Mouse (Mus musculus): ENCODE data around the gene Fcmr. TPM values are rescaled to one million over a fixed set of nuclear protein-coding genes. Genes with fewer than 3 reads are reported as not detected.

Gene Fcmr
- polyA plus RNA-seq, 1 experiment from 2014 or later: not detected

DNA sequence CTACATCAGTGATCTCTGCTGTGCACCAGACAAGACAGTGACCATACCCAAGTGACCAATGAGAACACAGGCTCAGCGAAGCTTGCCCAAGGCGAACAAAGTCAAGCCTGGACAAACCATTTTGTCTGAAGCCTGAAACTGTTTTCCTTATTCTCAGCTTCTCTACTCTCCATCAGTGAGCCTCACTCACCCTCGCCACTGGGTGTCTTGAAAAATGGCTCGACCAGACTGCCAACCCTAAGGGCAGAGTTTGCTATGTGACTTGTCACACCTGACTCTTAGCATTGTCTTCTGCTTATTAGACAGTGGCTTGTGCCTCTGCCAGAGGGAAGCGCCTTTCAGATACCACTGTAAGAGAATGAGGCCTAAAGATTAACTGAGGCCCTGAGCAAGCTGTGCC is 728 bp upstream of the Fcmr start:
- DNase-seq (ENCODE audit: low read depth, low spot score) (no peak), ATAC-seq (no peak)
- ChIA-PET POLR2A (no interaction called here), CTCF (no interaction called here)
- no peak for TF ChIP-seq CTCF (IDR thresholded peaks at IDR 0.05)
- in situ Hi-C loops (cut with MboI; ENCODE audit: low pct_unique_long_range_greater_than_20kb): no loop called here
- H3K27me3 ChIP-seq: no peaks in the 10 kb centered on the region

DNA sequence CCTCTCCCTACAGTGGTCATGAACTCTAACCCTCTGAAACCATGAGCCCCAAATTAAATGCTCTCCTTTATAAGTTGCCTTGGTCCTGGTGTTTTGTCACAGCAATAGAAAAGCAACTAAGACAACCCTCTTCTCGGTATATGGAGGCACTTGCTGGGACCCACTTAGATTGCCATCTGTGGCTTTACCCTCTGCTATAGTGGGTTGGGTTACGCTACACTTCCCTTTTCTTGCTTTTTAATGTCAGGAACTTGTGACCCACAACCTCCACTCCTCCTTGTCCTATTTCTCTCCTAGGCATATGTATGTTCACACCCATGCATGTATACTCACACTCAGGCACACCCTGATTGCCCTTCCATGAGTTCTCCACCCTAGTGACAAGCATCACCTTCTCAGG is 7.4 kb downstream of the Fcmr start:
- ChIA-PET CTCF (interaction anchor here (3.3 kb wide), 1 partner anchor 106 kb away, joined by 11 read pairs; no protein-coding TSS in a partner anchor), POLR2A (interaction anchor here (0.6 kb wide), 1 partner anchor 132 kb away, joined by 4 read pairs; no protein-coding TSS in a partner anchor)

DNA sequence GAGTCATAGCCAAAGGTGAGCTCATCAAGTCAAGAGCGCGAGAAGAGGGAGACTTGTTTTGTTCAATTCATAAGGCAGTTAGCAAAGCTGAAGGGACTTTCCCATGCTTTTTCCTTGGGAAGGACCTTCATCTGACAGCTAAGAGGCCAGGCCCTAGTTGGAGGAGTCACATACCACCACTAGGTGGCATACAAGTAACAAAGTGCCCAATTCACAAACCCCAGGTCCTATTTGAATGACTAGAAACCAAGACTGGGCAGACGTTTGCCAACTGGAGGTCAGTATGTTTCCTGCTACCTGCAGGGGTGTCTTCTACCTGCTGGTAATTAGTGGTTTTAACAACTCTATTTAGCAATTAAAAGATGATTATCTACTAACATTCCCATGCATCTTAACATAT is 9.7 kb downstream of the Fcmr start:
- H3K27me3 ChIP-seq: no peaks in the 10 kb centered on the region
- in situ Hi-C loops (cut with MboI; ENCODE audit: low pct_unique_long_range_greater_than_20kb): loop anchor here (5.0 kb wide), 1 partner anchor 182 kb away; no protein-coding TSS in a partner anchor
- ATAC-seq: peak; percentile 29
- POLR2A ChIA-PET: no interaction called here
- CTCF ChIA-PET: interaction anchor here (0.7 to 2.1 kb wide), 7 partner anchors 9 to 178 kb away, joined by 3 to 14 read pairs (median 3); no protein-coding TSS in a partner anchor
- peak; percentile 81 for TF ChIP-seq CTCF (IDR thresholded peaks at IDR 0.05)
- DNase-seq (ENCODE audit: low read depth, low spot score): no peak

More for the DNA sequence above, 7.4 kb downstream of the Fcmr start:
- DNase-seq (ENCODE audit: low read depth, low spot score) (no peak), ATAC-seq (no peak)
- no peaks in the 10 kb centered on the region for H3K27me3 ChIP-seq
- no peak for TF ChIP-seq CTCF (IDR thresholded peaks at IDR 0.05)
- in situ Hi-C loops (cut with MboI; ENCODE audit: low pct_unique_long_range_greater_than_20kb): no loop called here

DNA sequence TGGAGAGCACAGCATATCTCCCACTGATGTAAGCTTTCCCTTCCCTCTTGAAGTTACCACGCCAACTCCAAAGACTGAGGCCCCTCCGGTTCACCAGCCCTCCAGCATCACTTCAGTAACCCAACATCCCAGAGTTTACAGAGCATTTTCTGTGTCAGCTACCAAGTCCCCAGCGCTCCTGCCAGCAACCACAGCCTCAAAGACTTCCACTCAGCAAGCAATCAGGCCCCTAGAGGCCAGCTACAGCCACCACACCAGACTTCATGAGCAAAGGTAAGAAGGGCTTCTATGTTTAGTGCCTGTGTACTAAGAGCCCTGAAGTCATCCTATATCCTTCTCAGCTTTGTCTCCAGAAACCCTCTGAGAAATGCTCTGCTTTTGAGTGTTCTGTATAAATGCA is 10.4 kb downstream of the Fcmr start:
- POLR2A ChIA-PET: interaction anchor here (1.2 kb wide), 1 partner anchor 207 kb away, joined by 3 read pairs; no protein-coding TSS in a partner anchor
- in situ Hi-C loops (cut with MboI; ENCODE audit: low pct_unique_long_range_greater_than_20kb): loop anchor here (5.0 kb wide), 1 partner anchor 181 kb away; no protein-coding TSS in a partner anchor
- no peaks in the 10 kb centered on the region for H3K27me3 ChIP-seq
- ATAC-seq: no peak
- TF ChIP-seq CTCF (IDR thresholded peaks at IDR 0.05): peak; percentile 22
- no peak for DNase-seq (ENCODE audit: low read depth, low spot score)
- CTCF ChIA-PET: interaction anchor here (0.9 to 2.1 kb wide), 5 partner anchors 10 to 120 kb away, joined by 3 to 14 read pairs (median 5); partner anchors contain the start of gene Il24

DNA sequence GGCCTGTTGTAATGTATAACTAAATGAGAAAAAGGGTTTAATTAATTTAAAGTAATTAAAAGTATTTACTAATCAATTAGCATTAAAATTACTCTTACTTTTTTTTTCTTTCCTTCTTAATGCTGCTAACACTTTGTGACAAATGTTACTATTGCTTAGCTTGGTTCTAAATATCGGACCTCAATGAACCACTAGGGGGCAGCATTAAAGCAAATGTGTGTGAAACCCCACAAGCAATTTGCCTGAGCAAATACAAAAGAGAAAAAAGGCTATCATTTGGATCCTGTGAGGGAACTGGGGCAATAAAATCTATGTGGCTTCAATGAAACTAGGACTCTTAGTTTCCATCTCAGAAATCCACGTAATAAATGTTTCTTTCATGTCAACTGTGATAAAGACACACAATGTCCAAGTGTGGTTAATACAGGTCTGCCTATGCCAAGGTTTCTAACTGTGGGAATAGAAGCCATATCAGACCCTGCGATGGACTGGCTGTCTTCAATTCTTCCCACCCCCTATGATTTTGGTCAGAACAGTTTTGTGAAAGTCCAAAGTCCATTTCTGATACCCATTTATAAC is 11.6 kb downstream of the Fcmr start:
- DNase-seq (ENCODE audit: low read depth, low spot score): no peak
- in situ Hi-C loops (cut with MboI; ENCODE audit: low pct_unique_long_range_greater_than_20kb): loop anchor here (5.0 kb wide), 1 partner anchor 180 kb away; no protein-coding TSS in a partner anchor
- peak; percentile 64 for TF ChIP-seq CTCF (IDR thresholded peaks at IDR 0.05)
- CTCF ChIA-PET: interaction anchor here (1.0 to 2.1 kb wide), 4 partner anchors 9 to 103 kb away, joined by 3 to 14 read pairs (median 6); no protein-coding TSS in a partner anchor
- no peak for ATAC-seq
- POLR2A ChIA-PET: interaction anchor here (1.2 kb wide), 1 partner anchor 206 kb away, joined by 3 read pairs; no protein-coding TSS in a partner anchor
- H3K27me3 ChIP-seq: no peaks in the 10 kb centered on the region

DNA sequence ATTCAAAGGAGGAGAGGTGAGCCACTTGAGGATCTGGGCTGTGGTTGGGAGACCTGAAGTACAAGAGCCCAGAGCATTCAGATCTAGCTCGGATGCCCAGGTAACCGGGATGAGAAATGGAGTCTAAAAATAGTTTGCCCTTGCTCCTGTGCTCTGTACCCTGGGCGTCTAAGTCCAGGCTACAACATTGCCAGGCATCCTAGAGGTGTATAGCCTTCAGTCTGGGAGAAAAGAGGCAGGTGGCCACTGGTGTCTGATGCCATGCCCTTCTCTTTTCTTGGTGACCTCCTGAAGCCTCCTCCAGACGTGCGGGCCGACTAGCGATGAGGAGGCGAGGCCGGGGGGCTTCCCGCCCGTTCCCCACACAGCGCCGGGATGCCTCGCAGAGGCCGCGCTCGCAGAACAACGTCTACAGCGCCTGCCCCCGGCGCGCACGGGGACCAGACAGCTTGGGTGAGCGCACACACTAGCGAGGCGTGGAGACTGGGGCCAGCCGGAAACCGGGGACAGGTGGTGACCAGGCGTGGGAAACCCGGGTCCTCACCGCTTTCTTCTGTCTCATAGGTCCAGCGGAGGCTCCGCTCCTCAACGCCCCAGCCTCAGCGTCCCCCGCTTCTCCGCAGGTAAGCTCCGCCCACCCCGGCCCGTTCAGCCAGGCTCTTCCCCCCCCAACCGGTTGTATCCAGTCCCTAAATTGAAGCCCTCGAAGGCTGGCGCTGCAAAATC is 12.6 kb downstream of the Fcmr start:
- POLR2A ChIA-PET: interaction anchor here (0.6 kb wide), 1 partner anchor 389 kb away, joined by 3 read pairs; no protein-coding TSS in a partner anchor
- ATAC-seq (no peak), DNase-seq (ENCODE audit: low read depth, low spot score) (no peak)
- CTCF ChIA-PET: interaction anchor here (0.8 kb wide), 1 partner anchor 101 kb away, joined by 3 read pairs; no protein-coding TSS in a partner anchor
- H3K27me3 ChIP-seq: no peaks in the 10 kb centered on the region
- no peak for TF ChIP-seq CTCF (IDR thresholded peaks at IDR 0.05)
- in situ Hi-C loops (cut with MboI; ENCODE audit: low pct_unique_long_range_greater_than_20kb): loop anchor here (5.0 kb wide), 1 partner anchor 179 kb away; no protein-coding TSS in a partner anchor

DNA sequence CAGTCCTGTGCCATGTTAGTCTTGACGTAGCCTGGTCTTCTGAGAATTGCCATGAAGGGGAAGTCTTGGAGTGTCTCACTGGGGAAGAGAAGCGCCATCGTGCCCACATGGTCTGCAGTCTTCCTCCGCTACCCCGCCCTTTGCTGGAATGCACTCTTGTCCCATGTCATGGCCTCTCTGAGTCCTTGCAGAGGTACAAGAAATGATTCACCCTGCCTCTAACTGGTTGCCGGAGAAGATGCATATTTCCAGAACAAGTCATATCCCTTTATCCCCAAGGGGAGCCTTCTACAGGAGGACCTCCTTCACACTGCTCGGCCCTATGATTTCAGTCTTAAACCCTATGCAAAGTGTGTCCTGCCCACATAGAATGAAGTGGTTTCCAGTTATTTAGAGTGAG is 14.5 kb downstream of the Fcmr start:
- DNase-seq (ENCODE audit: low read depth, low spot score) (no peak), ATAC-seq (peak; percentile 57)
- CTCF ChIA-PET: interaction anchor here (3.2 kb wide), 1 partner anchor 100 kb away, joined by 16 read pairs; no protein-coding TSS in a partner anchor
- H3K27me3 ChIP-seq: no peaks in the 10 kb centered on the region
- in situ Hi-C loops (cut with MboI; ENCODE audit: low pct_unique_long_range_greater_than_20kb): loop anchor here (5.0 kb wide), 2 partner anchors 177 to 392 kb away; no protein-coding TSS in a partner anchor
- POLR2A ChIA-PET: no interaction called here
- TF ChIP-seq CTCF (IDR thresholded peaks at IDR 0.05): no peak

DNA sequence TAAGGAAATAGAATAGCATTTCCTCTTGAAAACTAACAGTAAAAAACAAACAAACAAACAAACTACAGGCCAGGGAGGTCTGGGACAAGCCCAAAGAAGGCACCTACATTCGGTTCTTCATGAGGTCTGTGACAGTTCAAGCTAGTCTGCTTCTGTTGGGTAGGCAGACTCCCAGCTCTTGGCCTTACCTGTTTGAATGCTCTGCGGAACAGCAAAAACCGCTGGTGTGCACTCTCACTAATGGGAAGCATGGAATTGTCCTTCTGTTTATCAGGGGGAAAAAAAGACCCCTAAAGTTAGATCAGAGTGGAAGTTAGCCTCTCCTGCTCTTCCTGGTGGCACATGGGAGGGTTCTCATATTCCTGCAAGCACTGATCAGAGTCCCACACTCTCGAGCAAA is 17.7 kb downstream of the Fcmr start:
- ATAC-seq (no peak), DNase-seq (ENCODE audit: low read depth, low spot score) (no peak)
- no peaks in the 10 kb centered on the region for H3K27me3 ChIP-seq
- in situ Hi-C loops (cut with MboI; ENCODE audit: low pct_unique_long_range_greater_than_20kb): loop anchor here (5.0 kb wide), 1 partner anchor 389 kb away; no protein-coding TSS in a partner anchor
- TF ChIP-seq CTCF (IDR thresholded peaks at IDR 0.05): no peak
- POLR2A ChIA-PET: no interaction called here
- CTCF ChIA-PET: no interaction called here

DNA sequence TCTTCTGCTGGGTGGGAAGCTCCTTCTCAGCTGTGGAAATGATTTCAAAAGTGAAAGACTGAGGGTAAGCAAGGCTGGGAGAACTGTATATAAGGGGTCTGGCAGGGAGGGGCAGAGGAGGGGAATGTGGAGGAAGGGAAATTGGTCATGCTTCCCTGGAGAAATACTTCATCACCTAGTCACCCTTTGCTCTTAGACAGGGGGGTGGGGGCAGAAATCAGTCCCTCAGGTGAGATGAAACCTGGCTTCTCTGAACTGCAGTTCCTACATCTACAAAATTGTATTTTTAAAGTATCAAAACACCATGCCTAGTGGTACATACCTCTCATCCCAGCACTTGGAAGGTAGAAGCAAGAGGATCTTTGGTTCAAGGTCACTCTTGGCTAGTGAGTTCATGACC is 21.9 kb downstream of the Fcmr start, which contains the start of gene Il24:
Gene Il24, minus strand, starts transcription at position 101 of the 400 bp plus-strand sequence.
- in situ Hi-C loops (cut with MboI; ENCODE audit: low pct_unique_long_range_greater_than_20kb): loop anchor here (5.0 kb wide), 1 partner anchor 75 kb away; no protein-coding TSS in a partner anchor
- ChIA-PET CTCF (interaction anchor here (1.3 kb wide), 1 partner anchor 12 kb away, joined by 3 read pairs; no protein-coding TSS in a partner anchor), POLR2A (interaction anchor here (0.6 kb wide), 1 partner anchor 378 kb away, joined by 3 read pairs; no protein-coding TSS in a partner anchor)
- no peak for TF ChIP-seq CTCF (IDR thresholded peaks at IDR 0.05)
- DNase-seq (ENCODE audit: low read depth, low spot score) (no peak), ATAC-seq (no peak)
- no peaks in the 10 kb centered on the region for H3K27me3 ChIP-seq

DNA sequence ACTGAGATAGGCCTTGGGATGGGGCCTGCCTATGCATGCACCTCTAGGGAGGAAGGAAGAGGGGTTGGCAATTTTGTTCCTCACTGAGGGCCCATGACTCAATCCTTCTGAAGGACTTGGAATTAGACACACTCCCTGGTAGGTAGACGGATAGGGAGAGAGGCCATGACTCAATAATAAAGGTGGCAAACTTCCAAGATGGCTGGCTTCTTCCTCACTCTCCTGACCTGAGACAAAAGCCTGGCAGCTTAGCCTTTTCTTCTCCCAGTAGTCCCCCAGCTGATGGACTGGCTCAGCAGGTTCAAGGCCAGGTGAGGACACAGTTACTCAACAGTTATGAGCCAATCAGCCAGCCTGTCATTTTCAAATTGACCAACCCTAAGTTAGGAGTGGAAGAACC is 27.0 kb downstream of the Fcmr start:
- no peaks in the 10 kb centered on the region for H3K27me3 ChIP-seq
- ATAC-seq (no peak), DNase-seq (ENCODE audit: low read depth, low spot score) (no peak)
- ChIA-PET POLR2A (interaction anchor here (0.9 kb wide), 1 partner anchor 11 kb away, joined by 3 read pairs; no protein-coding TSS in a partner anchor), CTCF (interaction anchor here (0.8 kb wide), 1 partner anchor 11 kb away, joined by 3 read pairs; no protein-coding TSS in a partner anchor)
- in situ Hi-C loops (cut with MboI; ENCODE audit: low pct_unique_long_range_greater_than_20kb): no loop called here
- TF ChIP-seq CTCF (IDR thresholded peaks at IDR 0.05): no peak
